Mouse (Mus musculus): ENCODE results near the gene Kcnj5.

GRCm38 (mm10) chr9:32342929-32343328 lies 1.2 kb downstream of the Kcnj5 start:
- TF ChIP-seq CTCF (IDR thresholded peaks at IDR 0.05; ENCODE audit: low read depth), result no peak
- TF ChIP-seq EP300 (IDR thresholded peaks at IDR 0.05; ENCODE audit: low read depth), result no peak
